Mouse (Mus musculus) retina, postnatal 7 days (tissue): ENCODE measurements around the gene Astl.

ENCODE experiments used
- DNase-seq: peaks from one replicate; pipeline ENCODE4 v3.0.0-alpha.2; 2012; ENCODE audit warnings: low read depth, low spot score

The Astl gene

GRCm38 (mm10) chr2:127367126-127367820 lies 28.8 kb downstream of the Astl start:
- no peak for DNase-seq

GRCm38 (mm10) chr2:127369703-127370376 lies 31.4 kb downstream of the Astl start:
- no peak for DNase-seq

GRCm38 (mm10) chr2:127370561-127371483 lies 32.4 kb downstream of the Astl start:
- no peak for DNase-seq

GRCm38 (mm10) chr2:127371484-127371861 lies 33.0 kb downstream of the Astl start:
- DNase-seq = no peak

DNA sequence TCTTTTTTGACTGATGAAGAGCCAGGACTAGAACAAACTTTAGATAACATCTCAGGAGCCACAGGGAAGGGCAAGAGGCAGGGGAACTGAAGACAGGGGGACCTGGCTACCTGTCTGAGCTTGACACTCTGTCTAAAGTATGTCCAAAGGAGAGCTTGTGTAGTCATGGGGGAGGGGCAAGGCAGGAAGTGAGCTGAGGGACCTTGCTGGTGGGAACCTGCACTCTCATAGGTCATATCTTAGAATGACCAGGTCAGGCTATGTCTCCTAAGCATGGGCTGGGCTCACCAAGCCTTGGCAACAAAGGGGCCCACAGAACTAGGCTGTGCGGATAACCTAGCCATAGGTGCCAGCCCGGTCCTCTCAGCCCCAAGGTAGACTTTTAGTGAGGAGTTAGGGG lies 33.6 kb downstream of the Astl start:
- DNase-seq = no peak

DNA sequence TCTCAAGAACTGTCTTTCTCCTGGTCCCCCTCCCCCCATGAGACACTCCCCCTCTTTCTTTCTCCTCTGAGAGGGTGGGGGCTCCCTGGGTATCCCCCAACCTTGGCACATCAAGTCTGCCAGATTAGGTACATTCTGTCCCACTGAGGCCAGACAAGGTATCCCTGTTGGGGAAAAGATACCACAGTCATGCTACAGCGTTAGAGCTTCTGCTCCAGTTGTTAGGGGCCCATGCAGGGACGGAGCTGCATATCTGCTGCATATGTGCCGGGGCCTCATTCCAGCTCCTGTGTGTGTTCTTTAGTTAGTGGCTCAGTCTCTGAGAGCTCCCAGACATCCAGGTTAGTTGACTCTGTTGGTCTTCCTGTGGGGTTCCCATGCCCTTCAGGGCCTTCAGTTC lies 35.7 kb downstream of the Astl start:
- no peak for DNase-seq

DNA sequence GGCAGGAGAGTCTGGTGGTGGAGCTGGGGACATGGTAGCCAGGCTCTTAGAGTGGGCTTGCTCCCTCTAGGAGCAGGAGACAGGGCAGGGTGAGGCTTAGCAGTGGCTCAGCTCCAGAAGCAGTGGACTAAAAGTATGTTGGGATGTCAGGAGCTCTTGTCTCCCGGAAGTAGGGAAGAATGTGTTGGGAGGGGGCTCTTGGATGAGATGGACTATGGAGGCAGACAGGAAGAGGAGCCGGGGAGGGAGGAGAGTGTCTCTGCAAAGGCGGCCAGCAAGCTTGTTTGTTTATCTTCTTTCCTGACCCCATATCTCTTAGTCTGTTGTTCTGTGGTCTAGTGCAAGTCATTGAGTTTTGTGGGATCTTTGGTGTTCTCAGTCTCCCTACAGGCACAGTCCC lies 36.6 kb downstream of the Astl start:
- no peak for DNase-seq

- DNase-seq = peak; percentile 25
These were observed 37.4 kb downstream of the Astl start for GRCm38 (mm10) chr2:127375759-127376341.

GRCm38 (mm10) chr2:127376423-127377051 lies 38.1 kb downstream of the Astl start:
- DNase-seq = no peak

GRCm38 (mm10) chr2:127377942-127378610 lies 39.6 kb downstream of the Astl start:
- DNase-seq = no peak

- DNase-seq = no peak
These were observed 40.2 kb downstream of the Astl start for GRCm38 (mm10) chr2:127378611-127378990.

DNA sequence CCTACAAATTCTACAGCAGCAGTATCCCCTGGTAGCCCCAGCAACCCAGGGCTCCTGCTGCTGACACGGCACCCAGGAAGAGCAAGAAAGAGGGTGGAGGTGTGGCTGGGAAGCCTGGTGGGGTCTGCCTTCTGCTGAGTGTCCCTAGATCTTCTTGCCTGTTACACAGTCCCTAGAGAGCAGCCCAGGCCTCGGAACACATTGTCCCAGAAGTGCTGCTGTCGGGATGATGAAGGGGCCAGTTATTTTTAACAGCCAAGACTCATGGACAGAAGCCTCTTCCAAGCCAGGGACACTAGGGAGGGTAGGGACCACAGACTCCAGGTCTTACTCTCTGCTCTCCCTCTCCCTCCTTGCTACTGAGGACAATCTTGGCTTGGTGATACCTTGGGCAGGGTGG lies 40.8 kb downstream of the Astl start:
- no peak for DNase-seq

DNA sequence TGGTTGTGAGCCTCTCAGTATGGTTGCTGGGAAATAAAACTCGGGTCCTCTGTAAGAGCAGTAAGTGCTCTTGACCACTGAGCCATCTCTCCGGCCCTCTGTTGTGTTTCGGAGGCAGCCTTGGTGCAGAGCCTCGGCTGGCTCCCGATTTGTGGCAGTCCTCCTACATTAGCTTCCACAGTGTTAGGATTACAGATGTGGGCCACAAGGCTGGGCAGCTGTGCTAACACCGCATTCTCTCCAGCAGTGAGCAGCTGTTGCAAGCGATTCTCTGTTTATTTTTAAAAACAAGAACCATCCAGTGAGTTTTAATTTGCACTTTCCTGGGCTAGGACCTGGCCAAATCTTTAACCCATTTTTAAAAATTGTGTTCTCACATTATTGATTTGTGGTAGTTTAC lies 45.4 kb downstream of the Astl start:
- no peak for DNase-seq

GRCm38 (mm10) chr2:127387521-127387920 lies 49.1 kb downstream of the Astl start:
- DNase-seq = no peak

DNA sequence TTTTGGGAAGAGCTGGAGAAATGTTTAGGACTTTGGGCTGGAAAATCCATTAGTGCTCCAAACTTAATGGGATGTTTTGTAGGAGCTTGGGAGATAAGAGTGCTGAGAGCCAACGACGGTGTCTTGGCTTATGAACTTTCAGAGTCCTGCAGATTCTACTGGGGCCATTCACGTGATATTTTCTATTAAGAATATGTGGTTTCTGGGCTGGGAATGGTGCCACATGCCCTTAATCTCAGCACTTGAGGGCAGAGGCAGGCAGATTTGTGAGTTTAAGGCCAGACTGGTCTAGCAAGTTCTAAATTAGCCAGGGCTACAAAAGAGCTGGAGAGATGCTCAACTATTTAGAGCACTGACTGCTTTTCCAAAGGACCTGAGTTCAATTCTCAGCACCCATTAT lies 51.9 kb downstream of the Astl start:
- DNase-seq = no peak

DNA sequence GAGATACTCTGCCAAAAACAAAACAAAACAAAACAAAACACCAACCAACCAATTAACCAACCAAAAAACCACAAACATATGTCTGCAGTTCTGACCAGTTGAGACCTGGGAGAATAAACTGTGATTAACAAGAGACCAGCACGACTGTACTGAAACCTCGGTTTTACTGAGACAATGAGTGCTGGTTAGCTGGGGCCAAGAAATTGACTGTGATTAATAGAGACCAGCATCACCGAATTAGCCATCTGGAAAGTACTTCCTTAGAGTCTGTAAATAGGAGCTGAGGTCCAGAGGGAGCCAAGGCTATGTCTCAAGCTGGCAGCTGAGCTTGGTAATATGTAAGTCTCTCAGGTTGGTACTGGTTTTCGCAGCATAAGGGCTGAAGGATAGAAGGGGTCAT lies 52.4 kb downstream of the Astl start:
- DNase-seq = no peak

- no peak for DNase-seq
These were observed 52.9 kb downstream of the Astl start for GRCm38 (mm10) chr2:127391323-127391722.

GRCm38 (mm10) chr2:127394606-127395161 lies 56.2 kb downstream of the Astl start:
- no peak for DNase-seq

GRCm38 (mm10) chr2:127398738-127399137 lies 60.3 kb downstream of the Astl start:
- DNase-seq = no peak
